Mouse (Mus musculus): ENCODE data around the gene Bcr.

Gene Bcr

DNA sequence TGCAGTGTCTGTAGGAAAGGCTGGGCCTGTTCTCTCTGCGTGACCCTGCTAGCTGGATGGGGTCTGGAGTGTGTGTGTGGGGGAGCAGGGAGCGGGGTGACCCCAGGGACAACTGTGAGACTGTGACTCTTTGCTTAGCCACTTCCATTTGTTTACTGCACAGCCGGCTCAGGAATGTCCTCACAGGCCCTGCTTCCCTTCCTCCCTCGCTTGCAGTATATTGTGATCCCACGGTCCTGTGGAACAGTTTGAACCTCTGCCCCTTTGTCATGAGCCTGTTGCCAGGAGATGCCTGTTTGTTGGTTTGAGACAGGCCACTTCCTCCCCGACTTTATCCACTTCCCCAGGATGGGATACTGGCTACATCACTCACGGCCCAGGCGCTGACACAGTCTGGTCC is 116.1 kb downstream of the Bcr start:
- DNase-seq (ENCODE audit: extremely low read depth, low read depth) = no peak

DNA sequence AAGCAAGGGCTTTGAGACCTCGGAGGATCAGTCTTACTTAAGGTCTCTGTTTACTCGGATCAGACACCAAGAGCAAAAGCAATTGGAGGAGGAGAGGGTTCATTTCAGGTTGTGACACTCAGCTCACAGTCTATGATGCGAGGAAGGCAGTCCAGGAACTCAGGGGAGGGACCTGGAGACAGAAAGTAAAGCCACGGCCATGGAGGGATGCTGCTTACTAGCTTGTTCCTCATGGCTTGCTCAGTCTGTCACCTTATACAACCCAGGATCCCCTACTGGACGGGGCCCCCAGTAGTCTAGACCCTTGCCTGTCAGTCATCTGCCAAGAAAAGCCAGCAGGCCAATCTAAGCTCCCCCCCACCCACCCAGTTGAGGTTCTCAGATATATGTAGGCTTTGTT is 118.5 kb downstream of the Bcr start:
- DNase-seq (ENCODE audit: extremely low read depth, low read depth) = no peak

DNA sequence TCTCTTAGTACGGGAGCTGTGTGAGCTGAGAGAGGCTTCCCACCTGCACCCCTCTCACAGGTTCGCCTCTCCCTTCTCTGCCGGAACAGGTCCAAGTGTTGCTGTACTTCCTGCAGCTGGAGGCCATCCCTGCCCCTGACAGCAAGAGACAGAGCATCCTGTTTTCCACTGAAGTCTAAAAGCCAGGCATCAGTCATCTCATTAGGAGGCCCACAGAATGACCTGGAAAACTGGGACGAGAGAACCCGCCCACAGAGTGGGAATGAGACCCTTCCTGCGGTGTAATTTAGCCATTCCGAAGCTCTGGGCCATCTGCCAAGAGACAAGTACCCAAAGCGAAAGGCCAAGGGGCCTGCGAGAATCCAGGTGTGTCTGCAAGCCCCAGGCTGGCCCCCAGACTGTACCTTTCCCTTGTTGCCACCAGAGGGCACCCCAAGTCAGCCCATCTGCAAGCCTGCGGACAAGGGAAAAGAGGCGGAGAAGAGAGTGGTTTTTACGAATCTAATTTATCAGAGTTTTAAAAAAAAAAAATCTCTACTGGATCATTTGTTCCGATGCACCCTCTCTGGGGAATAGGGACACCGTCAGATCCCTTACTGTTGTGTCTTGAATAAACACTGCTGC is 121.9 kb downstream of the Bcr start:
- DNase-seq (ENCODE audit: extremely low read depth, low read depth) = peak; percentile 23

DNA sequence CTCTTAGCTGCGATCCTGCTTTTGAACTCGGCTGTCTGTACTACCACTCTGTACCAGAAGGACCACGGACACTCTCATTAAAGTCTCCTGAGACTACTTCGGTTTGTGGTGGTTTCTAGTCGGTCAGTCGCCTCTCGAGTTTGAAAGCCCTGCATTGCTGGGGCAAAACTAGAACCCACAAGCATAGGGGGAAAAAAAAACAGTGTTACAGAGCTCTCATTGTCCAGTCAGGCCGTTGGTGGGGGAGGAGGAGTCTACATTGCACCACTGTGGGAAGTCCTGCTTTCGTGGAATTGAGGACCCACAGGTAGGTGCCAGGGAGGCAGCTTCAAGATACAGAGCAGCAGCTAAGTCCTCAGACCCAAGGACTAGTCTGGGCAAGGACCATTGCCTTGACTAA is 124.4 kb downstream of the Bcr start:
- no peak for DNase-seq (ENCODE audit: extremely low read depth, low read depth)

DNA sequence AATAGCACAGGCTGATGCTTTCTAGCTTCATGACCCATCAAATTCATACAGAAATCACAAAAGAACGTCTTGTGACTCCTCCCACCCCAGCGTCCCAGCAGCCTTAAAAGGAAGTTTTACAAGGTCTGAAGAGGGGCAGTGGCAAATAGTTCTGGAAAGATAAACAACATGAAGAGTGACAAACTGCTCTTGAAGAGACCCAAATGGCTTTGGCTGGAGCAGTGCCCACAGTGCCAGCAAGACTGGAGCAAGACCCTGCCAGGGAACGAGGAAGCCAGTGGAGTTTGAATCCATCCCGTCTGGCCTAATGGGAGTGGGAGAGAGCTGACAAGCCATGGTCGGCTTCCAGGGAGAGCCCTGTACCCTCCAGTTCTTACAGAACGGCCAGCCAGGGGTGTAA is 126.2 kb downstream of the Bcr start:
- no peak for DNase-seq (ENCODE audit: extremely low read depth, low read depth)

DNA sequence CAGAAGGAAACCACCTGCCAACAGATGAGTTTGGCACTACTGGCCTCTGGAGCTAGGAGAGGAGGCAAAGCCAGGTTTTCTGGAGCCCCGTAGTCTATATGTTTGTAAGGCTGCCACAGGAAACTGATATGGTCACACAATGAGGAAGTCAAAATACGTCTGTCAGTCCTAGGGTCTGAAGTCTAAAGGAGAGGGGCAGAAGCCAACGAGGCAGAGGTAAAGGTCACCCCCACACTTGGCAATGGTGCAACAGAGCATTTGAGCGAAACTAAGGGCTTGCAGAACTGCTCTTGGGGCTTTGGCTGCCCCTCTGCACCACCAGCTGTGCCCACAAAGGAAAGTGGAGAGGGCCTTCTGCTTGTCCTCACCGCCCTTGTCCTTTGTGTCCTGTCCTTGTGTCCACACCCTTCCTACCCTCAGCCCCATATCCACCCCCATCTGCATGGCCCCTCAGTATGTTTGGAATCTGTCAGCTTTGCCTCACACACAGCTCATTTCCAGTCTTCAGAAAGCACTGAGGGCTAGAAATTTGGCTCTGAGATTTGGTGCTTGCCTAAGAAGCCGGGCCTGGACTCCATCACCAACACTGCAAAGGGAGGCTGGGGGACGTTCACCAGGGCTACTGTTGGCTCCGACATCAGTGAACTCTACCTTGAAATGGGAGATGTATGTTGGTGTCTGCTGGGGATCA is 127.1 kb downstream of the Bcr start:
- peak; percentile 34 for DNase-seq (ENCODE audit: extremely low read depth, low read depth)

DNA sequence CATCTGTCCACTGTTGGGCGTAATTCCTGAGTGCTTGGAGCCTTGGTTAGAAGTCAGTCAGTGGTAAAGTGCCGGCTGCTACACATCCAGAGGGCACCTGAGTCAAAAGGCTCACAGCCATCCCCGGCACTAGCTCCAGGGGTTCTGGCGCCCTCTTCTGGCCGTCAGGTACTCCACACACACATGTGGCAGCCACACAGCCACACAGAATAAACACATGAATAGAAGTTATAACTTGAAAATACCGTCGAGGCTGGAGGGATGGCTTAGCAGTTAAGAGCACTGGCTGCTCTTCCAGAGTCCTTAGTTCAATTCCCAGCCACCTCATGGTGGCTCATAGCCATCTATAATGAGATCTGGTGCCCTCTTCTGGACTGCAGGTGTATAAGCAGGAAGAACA is 131.3 kb downstream of the Bcr start:
- no peak for DNase-seq (ENCODE audit: extremely low read depth, low read depth)

DNA sequence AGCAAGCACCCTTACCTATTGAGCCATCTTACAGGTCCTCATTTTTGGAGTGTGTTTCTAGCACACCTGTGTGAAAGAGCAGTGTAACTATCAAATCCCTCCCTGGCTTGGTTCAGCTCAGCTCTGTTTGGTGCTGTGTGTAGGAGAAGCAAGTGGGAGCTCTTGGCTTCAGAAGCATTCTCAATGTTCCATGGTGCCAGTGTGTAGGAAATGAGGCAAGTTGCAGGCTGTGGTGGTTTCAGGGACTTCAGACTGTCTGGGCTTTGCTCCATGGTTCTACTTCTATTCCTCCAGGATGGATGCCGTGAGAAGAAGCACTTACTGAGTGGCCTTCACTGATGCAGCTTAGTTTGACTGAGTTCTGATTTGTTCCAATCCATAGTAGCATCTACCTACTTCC is 137.4 kb downstream of the Bcr start:
- no peak for DNase-seq (ENCODE audit: extremely low read depth, low read depth)

DNA sequence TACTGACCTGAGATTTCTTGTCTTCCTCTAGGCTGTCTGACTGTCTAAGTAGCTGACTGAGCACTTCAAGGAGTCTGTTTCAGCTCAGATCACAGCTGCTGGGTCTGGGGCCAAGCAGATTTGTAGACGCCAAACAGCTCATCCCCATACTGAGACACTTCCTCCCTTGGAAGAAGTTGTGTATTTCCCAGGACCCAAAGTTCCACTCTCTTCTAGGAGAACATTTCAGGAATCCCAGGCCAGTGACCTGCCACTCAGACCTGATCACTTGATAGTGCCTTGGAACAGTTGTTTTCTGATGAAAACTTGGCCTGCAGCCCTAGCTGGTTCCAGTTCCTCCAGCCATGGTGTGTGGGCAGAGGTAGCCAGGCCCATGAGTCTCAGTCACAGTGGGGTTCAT is 140.3 kb downstream of the Bcr start:
- DNase-seq (ENCODE audit: extremely low read depth, low read depth) = no peak

DNA sequence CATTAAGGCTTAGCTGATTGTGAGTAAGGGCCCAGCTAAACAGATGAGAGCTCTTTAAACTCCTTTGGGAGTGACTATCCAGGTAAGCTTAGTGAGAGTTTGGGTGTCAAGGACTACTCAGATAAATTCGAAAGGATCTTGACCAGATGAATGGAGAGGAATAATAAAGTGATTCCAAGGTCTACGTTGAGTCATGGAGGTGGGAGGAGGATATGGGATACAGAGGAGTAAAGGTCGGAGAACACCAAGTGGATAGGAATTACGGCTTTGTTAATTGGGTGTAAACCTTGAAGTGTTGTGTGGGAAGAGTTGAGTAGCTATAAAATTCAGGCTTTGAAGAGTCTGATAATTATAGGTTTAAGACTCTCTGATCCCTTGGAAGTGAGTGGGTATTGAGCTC is 145.8 kb downstream of the Bcr start:
- DNase-seq (ENCODE audit: extremely low read depth, low read depth) = no peak

DNA sequence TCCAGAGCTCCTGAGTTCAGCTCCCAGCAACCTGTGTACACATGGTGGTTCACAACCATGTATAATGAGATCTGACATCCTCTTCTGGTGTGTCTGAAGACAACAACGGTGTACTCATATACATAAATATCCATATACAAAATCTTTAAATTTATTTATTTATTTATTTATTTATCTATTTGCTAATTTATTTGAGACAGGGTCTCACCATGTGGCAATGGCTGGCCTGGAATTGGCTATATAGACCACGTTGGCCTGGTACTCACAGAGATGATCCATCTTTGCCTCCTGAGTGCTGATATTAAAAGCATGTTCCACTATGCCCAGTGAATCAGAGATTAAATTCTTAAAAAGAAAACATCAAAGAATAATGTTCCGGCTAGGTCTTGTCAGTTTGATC is 150.4 kb downstream of the Bcr start:
- DNase-seq (ENCODE audit: extremely low read depth, low read depth) = no peak

DNA sequence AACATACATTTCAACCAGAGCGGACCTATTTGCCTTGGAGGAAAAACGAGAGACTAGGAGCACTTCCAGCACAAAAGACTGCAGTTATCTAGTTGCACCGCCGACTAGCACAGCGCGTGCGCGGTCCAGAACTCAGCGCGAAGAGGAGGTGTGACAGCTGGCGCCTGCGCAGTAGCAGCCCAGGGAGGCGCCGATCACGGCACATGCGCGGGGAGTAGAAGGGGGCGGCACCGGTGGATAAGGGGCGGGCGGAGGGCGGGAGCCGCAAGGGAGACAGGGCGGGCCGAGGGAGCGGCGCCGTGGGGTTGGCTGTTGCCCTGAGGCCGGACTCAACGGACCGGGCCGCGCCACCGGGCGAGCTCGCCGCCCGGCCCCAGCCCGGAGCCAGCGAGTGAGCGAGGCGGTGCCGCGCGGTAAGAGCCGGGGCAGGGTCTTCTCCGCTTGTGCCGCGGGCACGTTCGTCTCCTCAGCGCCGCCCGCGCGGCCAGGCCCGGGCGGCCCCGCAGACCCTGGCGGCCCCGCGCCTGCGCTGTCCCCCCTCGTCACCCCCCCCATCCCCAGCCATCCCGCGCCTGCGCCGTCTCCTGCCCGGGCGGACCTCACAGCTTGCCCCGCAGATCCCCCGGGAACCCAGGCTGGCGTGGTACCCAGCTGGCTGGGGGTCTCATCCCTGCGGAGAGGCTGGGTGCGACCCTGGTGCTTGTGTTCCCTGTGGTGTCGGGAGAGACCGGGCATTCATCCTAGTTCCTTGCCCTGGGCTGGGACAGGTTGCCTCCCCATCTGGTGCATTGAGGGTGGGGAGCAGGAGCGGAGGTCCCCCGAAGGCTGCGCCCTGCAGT is 151.6 kb downstream of the Bcr start, which contains the start of gene Specc1l:
Gene Specc1l (plus strand): TSS at position 267 of the 839 bp plus-strand sequence.
- DNase-seq (ENCODE audit: extremely low read depth, low read depth) = peak; percentile 84

DNA sequence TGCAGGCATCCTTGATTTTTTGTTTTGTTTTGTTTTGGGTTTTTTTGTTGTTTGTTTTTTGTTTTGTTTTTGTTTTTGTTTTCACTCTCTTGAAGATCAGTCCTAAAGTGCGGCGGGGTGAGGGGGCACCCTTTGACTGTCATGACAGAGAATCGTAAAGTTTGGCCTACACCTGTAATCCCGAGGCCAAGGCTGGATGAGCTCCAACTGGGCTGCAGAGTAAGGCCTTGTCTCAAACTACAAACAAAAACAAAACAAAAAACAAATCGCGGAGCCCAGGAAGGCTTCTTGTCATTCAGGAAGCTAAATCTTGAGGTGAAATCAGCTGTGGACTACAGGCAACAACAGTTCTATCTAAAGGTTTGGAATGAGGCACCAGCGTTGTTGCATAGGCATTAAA is 152.6 kb downstream of the Bcr start:
- DNase-seq (ENCODE audit: extremely low read depth, low read depth) = no peak

DNA sequence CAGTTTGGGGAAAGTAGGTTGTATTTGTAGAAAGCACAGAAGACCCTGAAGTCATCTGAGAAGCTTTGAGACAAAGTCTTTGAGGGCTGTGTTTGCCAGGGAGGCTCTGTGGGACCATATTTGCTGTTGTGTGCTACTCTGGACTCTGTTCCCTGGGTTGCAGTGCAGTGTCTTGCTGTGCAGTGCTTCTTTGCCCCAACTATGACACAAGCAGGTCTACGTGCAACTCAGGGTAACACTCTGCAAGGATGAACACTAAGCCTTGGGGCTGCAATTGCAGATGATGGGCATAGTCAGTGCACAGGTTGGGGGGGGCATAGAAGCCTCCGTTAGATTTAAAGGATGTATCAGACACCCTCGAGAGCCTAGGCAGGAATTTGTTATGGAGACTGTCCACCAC is 160.3 kb downstream of the Bcr start:
- no peak for DNase-seq (ENCODE audit: extremely low read depth, low read depth)

DNA sequence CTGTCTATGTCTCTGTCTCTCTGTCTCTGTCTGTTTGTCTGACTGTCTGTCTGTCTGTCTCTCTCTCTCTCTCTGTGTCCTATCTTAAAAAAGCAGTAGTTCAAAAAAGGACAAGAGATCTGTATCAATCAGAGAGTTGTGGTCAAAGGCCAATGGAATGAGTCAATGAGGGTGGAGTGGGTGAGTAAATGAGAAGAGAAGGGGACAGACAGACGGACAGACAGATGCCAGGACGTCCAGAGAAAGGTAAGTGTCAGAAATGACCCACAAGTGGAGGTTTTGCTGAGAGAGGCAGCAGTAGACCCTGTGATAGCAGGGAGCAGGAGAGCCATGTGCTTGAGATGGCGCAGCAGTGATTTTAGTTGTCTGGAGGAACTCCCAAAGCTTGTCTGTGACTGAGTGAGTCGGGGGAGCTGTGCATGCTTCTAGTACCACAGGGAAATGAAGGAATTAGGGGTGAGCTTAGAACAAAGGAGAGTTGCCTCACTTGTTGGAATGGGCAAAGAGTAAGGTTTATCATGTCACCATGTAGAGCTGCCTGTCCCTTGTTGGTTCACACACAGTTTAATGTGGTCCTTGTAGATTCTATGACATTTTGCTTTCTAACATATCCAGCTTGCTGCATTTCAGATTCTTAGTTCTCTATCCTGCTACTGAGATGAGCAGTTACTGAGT is 161.7 kb downstream of the Bcr start:
- DNase-seq (ENCODE audit: extremely low read depth, low read depth) = no peak

DNA sequence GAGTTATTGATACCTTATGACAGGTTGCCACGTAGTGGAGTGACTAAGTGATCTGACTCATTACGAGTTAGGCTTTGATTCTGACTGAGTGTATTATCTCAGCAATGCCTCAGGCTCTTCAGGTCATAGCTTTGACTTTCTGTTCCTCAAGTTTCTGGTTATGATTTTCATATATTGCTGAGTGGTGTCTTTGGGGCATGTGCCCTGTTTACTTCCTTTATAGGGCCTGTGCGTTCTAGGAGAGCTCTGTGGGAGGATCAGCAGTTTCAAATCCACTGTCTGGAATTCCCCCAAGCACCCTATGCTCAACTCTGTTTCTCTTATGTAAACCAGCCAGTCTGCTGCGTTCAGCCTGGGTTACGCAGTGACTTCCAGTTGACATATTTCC is 162.2 kb downstream of the Bcr start:
- DNase-seq (ENCODE audit: extremely low read depth, low read depth) = no peak

DNA sequence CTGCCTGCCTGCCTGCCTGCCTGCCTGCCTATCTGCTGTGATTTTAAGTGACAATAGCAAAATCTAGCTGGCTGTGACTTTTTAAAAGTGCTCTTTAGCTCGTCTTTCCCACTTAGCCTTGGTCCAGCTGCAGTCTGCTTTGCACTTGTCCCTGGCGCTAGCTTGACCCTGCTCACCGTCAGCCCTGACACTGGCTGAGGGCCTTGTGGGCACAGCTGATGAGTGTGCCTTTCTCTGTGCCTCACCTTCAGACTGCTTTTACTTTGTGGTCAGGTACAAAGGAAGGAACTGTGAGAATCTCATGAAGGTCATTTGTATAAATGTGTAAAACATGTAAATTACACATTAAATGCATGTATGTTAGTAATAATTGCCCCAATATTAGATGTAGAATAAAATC is 163.8 kb downstream of the Bcr start:
- no peak for DNase-seq (ENCODE audit: extremely low read depth, low read depth)

DNA sequence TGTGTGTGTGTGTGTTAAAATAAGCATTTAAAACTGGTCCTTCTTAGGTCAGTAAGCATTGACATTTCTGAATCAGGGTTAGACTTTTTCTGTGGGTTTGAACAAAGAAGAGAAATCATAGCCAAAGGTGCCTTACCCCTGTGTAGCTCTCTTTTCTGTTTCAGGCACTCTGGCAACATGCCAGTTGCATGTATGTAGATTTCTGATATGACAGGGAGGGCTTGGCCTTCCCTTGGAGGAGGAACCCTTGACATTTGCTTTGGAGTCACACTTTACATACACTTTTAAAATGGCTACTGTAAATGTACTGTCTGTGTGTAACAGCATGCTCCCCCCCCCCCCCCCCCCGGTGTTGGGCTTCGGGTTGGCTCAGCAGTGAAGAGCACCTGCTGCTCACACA is 164.2 kb downstream of the Bcr start:
- DNase-seq (ENCODE audit: extremely low read depth, low read depth) = no peak

DNA sequence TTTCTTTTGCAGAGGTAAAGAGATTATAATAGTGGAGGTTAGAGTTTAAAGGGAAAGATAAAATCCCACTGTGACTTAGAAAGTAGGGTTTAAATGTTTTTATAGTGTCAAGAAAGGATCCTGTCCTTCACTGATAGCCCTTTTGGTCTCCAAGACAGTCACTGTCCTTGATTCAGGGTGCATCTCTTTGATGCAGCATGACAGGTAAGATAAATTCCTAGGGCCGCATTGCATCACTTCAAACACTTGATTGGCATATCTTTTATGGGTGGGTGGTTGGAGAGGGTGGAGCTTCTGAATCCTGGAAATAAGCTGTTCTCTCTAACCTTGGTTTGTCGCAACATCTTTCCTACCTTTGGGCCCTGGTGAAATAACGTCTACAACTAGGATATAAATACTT is 167.0 kb downstream of the Bcr start:
- no peak for DNase-seq (ENCODE audit: extremely low read depth, low read depth)

DNA sequence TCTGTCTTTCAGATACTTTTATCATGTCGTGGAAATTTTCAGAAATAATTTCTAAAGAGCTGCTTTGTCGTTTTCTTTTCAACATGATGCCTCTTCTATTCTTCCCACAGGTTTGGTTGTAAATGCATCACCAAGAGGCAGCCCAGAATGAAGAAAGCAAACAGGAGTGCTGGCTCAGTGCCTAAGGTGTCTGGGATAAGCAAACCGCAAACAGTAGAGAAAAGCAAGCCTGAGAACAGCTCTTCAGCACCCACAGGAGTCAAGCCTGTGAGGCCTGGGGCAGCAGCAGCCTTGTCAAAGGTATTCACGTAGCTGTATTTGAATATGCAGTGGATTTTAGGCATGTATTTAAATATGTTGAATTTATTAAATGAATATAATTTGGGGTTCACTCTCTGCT is 170.2 kb downstream of the Bcr start:
- no peak for DNase-seq (ENCODE audit: extremely low read depth, low read depth)

DNA sequence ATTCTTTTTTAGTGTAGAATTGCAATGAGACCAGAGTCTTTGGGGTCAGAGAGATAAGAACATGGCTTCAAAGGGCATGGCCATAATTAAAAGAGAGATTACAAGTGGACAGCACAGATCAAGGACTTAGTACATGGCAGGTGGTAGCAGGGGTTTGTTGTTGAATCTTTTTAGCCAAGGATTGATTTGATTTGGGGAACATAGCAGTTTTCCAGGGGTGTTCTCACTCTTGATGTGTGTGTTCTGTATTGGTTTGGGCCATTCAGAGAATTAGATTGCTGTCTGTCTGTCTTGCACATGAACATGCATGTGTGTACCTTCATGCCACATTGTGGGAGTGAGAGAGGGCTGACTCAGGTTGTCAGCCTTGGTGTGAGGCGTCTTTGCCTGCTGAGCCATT is 171.5 kb downstream of the Bcr start:
- DNase-seq (ENCODE audit: extremely low read depth, low read depth) = no peak

DNA sequence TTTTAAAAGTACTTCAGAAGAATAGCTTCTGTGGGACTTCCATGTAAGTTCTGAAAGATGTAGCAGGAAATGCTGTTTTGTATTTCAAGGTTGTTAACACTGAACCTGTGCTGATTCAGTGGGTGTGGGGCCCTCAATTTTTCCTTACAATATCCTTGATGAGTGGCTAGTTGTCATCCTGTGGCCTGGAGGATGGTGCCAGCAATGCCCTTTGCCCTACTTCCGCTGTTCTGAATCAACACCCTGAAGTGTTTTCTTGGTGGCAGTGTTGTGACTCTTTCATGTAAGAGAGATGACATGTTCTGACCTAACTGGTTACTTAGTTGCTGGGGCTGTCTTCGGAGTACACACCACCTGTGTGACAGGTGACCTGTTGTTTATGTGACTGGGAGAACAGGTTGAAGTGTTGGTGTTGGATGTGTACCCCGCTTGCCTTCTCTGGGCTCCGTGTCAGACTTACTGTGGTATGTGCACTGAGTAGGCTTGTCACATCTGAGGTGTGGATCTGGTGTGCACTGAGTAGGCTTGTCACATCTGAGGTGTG is 172.3 kb downstream of the Bcr start:
- DNase-seq (ENCODE audit: extremely low read depth, low read depth) = no peak
